Mouse (Mus musculus): Measurements from ENCODE around the gene Usp26. TPM values are rescaled to one million over a fixed set of nuclear protein-coding genes. Genes with fewer than 3 reads are reported as not detected.

Gene Usp26
- 0.23 TPM for polyA plus RNA-seq (2014; fragmentation: Illumina TruSeq; extraction: RNeasy Lipid Tissue Mini Kit (QIAGEN cat#74804))

GRCm38 (mm10) chrX:51801133-51801532 is at the start of gene Usp26:
Gene Usp26, minus strand, starts transcription at chrX:51801233.

Other genes with a start within 250 kb of the Usp26 start
- gene Hs6st2, start 119.4 kb downstream of the Usp26 start, polyA plus RNA-seq (2014; fragmentation: Illumina TruSeq; extraction: RNeasy Lipid Tissue Mini Kit (QIAGEN cat#74804)) = 69.0 TPM
- gene 1700080O16Rik, start 171.5 kb upstream of the Usp26 start, polyA plus RNA-seq (2014; fragmentation: Illumina TruSeq; extraction: RNeasy Lipid Tissue Mini Kit (QIAGEN cat#74804)) = not detected